Mouse (Mus musculus): ENCODE measurements around the gene Poc1a.
A peak's percentile ranks its signal among the peaks of the same experiment; 100 is the strongest.

Poc1a gene

DNA sequence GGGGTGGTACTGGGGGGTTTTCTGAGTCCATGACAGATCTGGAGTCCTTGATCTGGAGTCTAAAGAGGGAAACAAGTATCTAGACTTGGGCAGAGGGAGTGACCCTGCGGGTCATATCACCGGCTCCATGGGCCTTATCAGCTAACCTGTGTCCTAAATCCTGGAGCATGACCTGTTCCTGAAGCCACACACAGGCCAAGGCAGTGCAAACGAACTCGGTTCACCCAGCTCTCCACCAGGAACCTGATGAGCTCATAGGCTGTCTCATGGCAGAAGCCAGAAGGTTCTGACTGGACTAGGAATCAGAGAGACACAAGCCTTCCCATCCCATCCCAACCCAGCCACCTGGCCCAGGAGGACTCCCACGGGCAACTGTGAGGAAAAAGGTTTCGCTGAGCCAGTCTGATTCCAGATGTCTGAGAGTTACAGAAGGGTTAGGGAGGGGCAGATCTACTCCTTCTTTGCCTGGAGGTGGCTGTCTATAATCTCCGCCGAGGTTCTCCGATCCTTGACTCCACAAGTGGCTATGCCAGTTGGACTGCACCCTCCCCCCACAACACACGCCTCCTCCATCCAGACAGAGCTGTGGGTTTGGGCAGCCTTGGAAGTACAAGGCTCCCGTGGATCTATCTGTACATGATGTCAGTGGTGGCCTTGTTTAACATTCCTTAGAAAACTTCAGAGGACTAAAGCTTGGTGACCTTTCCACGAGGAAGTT lies 15.3 kb upstream of the Poc1a start:
- DNase-seq (ENCODE audit: low read depth, low spot score) = no peak

- no peak for DNase-seq (ENCODE audit: low read depth, low spot score)
Observed at GRCm38 (mm10) chr9:106266936-106267657, 13.8 kb upstream of the Poc1a start.

DNA sequence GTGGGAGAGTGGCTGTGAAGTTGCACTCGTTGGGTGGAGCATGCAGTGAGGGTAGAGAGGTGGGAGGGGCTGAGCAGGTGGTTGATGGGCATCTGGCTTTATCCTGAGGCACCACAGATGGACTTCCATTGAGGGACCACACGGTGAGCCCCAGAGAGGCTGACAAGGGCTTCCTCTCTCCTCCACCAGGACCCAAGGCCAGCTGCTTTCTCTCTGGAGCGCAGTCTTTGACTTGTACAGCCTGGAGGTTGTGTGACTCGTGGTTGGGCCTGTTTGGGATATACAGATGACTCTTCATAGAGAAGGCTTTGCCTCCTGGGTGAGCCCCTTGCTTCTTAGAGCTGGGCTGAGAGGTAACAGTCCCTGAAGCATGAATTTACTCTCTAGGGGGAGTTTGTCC lies 12.4 kb upstream of the Poc1a start:
- DNase-seq (ENCODE audit: low read depth, low spot score) = no peak

- no peak for DNase-seq (ENCODE audit: low read depth, low spot score)
Observed at GRCm38 (mm10) chr9:106269076-106269788, 11.6 kb upstream of the Poc1a start.

GRCm38 (mm10) chr9:106269879-106270278 lies 11.0 kb upstream of the Poc1a start:
- DNase-seq (ENCODE audit: low read depth, low spot score) = peak; percentile 51

DNA sequence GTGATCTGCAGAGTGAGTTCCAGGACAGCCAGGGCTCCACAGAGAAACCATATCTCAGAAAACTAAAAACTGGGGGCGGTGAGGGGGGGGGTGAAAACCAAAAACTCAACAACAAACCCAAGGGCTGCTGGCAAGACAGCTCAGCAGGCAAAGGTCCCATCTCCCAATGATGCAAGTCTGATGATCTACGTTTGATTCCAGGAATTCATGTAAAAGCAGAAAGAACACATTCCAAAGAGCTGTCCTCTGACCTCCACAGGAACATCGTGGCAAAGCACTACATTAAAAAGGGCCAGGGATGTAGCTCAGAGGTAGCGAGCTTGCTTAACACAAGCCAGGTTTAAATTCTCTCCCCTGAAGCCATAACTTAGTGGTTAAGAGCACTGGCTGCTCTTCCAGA lies 10.2 kb upstream of the Poc1a start:
- no peak for DNase-seq (ENCODE audit: low read depth, low spot score)

DNA sequence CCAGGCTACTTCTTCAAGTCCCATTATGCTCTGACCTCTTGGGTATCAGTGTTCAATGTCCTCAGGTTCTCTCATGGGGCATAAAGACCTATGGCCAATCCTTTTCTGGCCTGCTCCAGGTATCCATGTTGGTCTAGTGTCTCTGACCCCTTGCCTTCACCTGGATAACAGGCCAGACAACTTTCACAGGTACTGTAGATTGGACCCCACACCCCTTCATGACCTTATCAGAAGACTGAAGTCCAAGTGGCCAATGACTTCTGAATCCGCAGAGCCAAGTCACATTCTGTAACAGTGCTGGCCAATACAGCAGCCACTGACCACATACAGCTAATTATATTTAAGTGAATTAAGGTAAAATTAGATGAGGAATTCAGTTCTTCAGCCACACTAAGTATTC lies 8.6 kb upstream of the Poc1a start:
- no peak for DNase-seq (ENCODE audit: low read depth, low spot score)

GRCm38 (mm10) chr9:106273276-106273675 lies 7.6 kb upstream of the Poc1a start:
- no peak for DNase-seq (ENCODE audit: low read depth, low spot score)

- no peak for DNase-seq (ENCODE audit: low read depth, low spot score)
Observed at GRCm38 (mm10) chr9:106273791-106274190, 7.1 kb upstream of the Poc1a start.

- no peak for DNase-seq (ENCODE audit: low read depth, low spot score)
Observed at GRCm38 (mm10) chr9:106274652-106275180, 6.1 kb upstream of the Poc1a start.

DNA sequence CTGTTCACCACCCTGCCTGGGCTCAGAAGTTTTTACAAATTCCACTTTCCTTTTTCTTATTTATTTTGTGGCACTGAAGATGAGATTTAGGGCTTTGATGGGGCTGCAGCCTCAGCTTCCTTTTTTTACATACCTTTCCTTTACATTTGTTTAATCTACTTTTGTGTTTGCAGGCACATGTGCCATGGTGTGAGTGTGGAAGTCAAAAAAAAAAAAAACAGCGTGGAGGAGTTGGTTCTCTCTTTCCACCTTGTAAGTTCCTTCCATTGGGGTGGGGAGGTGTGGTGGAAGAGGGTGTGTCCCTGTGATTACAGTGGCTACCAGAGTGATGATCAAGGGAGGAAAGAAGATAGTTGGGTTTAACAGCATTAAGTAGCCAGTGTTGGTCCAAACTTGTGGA lies 5.1 kb upstream of the Poc1a start:
- DNase-seq (ENCODE audit: low read depth, low spot score) = no peak

- DNase-seq (ENCODE audit: low read depth, low spot score) = peak; percentile 72
Observed at GRCm38 (mm10) chr9:106280386-106280785, 475 bp upstream of the Poc1a start.

DNA sequence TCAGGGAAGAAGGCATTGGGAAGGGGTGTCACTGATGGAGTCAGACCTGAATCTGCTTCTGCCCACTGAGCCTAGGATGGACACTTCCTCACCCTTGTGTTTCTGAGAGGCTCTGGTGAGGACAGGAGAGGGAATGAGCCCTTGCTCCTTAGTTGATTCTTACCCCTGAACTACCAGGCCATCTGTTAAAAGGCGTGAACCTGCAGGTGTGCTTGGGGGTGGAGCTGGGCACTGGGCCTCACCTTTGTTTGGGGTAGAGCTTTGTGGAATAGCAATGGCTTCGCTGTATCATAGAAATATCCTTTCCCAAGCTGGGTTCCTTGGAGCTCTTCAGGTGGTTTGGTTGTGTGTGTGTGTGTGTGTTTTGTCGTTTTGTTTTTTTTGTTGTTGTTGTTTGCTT lies 1.2 kb downstream of the Poc1a start:
- DNase-seq (ENCODE audit: low read depth, low spot score) = no peak

DNA sequence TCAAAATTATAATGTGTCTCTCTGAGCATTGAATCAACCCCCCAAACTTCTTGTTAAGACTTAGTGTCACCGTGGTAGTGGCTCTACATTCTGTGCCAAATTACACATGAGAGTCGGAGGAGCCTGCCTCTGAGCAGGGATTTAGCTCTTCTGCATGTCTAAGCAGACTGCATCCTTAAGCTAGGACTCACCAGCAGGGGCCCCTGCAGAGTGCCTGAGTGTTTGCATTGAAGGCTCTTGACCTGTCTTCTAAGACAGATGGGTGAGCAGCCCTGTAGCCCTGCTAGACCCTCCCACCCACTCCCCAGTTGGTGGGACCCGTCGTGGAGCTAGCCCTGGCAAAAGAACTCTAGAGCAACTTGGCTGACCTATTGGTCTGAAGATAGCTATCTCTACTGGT lies 6.3 kb downstream of the Poc1a start:
- DNase-seq (ENCODE audit: low read depth, low spot score) = peak; percentile 18

DNA sequence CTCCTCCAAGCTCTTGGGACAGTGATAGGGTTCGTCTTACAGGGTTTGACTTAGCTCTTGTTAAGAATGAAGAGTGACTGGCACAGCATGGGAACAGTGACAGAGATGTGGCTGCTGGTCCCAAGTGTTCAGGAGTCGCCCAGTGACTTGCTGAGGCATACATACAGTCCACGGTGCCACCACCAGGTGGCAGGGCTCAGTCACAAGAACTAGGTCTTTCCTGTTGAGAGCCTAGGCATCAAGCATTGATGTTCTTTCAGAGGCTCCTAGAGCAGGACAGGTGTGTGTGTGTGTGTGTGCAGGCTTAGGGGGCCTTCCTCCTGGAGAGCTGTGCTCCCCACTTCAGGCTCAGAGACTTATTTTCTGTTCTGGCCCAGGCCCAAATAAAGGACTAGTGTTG lies 8.0 kb downstream of the Poc1a start:
- DNase-seq (ENCODE audit: low read depth, low spot score) = peak; percentile 66

DNA sequence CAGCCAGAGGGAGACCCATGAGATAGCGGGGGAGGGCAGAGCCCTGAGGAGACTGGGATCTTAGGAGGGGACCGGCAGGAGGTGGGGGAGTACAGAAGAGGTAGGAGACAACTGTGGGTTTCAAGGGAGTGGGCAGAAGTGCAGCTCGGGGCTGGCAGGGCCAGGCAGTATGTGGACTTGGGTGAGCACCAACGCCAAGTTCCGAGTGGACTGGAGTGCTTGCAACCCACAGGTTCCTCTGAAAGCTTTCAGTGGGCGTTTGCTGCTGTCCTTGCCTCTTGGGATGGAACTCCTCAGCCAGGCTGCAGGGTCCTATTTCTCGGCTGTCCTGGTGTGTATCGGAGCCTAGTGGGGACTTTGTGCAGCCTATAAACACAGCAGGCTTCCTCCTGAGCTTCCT lies 9.0 kb downstream of the Poc1a start:
- no peak for DNase-seq (ENCODE audit: low read depth, low spot score)

DNA sequence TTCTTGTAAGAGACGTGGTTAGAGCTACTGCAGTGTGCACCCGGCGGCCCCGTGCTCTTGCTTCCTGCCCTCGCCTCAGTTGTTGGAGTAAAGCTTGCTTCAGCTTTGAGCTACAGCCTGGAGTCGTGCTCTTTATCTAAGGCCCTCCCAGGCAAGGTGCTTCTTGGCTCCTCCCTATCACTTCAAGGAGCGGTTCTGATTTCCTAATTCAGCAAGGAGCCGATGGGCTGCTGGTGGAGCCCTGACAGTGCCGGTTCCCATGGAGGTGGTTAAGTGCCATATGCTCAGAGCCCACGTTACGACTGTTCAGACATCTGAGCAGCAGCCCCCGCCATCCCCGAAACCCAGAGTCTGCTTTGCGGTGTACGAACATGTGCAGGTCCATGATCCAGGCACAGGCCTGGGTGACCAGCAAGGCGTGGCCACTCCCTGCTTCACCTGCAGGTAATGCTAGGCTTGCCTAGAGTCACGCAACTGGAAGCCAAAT lies 9.8 kb downstream of the Poc1a start:
- peak; percentile 18 for DNase-seq (ENCODE audit: low read depth, low spot score)

DNA sequence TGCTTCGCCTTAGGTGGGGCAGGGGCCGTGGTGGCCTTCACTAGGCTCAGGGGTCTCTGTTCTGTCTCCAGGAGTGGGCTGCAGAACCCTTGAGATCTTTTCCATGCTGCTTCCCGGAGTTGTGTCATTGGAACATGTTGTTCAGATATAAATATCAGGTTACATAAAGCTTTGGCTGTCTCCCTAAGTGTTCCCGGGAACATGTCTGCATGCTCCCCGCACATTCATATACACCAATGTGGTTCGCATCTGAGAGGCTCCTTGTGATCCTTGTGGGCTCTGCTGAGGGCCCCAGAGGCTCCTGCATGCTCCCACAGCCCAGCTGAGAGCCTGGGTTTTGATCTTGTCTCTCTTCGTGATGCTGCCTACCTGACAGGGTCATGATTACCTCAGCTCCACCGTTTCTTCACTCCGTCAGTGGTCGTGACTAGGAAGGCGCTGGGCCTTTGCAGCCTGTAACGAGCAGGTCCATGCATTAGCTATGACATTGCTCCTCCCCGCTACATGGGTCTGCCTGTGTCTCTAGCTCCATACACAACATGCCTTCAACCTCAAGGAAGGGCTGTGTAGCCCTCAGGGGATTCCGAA lies 12.8 kb downstream of the Poc1a start:
- DNase-seq (ENCODE audit: low read depth, low spot score) = no peak

GRCm38 (mm10) chr9:106296637-106297174 lies 15.8 kb downstream of the Poc1a start:
- no peak for DNase-seq (ENCODE audit: low read depth, low spot score)

DNA sequence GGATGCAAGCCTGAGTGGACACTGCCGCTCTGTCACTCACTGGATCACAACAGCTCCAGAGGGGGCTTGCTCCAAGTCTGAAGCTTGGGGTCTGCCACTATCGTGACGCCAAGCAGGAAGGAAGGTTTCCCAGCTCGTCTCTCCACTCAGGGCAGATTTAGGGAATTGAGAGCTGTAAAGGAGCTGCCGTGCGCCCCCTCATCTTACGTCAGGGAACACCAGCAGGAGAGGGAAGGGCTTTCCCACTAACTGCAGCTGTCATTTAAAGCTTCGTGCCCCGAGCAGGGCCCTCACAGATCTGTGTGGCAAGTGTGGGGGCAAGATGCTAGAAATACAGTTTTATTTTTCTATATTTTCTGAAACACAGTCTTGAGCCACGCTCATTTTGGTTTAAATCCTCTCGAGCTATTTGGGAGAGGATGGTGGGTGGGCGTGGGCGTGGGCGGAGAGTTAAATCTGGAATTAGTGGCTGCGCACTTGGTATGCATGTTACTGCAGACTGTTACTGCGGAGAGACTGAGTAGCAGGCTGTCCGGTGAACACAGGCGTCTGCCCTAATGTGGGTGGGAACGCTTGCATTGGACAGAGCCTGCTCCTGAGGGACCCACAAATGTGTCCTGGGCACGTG lies 19.4 kb downstream of the Poc1a start:
- DNase-seq (ENCODE audit: low read depth, low spot score) = no peak

DNA sequence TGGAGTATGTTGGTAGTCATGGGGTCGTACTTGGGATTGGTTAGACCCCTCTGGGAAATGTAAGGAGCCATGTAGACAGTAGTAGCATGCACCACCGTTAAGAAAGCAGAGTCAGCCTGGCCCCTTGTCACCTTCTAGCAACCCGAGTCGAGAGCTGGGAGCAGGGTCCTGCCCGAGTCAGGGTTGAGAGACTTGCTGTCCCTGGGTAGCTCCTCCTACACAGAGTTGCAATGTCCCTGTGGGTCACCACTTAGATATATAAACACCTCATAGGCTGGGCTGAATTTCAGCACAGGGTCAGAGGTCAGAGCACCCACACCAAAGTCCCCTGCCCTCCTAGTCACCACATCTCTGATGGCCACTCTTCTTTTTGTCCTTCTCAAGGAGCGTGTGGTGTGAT lies 20.1 kb downstream of the Poc1a start:
- no peak for DNase-seq (ENCODE audit: low read depth, low spot score)
